In the genomic region with DNA sequence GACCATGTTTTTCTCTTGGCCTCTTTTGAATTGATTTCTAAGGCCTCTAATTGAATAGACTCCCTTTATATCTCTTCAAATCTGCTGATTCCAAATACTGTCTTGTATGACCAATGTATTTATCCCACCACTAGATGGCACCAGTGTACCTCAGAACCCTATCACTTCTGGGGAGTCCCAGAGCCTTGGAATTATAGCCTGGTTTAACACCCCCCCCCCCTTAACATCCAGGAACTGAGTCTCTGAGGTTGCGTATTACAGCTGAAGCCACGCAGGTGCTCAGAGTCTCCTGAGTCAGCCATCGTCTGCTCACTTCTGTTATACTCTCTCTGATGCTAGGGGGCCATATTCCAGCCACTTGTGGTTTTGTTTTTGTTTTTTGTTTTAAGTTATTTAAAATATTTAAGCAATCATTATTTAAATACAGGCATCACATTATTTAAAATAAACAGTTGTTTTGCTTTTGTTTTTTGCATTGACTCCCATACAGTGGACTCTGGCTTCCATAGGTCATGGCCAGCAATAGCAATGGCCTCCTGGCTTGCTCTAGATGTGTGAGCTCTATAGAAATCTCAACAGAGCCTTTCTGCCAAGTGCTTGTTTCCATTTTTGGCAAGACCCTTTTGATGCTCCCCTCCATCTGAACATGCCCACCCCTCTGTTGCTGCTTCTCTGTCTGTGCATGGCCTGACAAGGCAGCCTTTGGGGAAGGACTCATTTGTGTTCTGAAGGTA, we compare ENCODE assay signal across 9 mouse cellular contexts.
A peak's percentile ranks its signal among the peaks of the same experiment; 100 is the strongest.
DNase-seq lines count a peak whose midpoint lies in the region; ATAC-seq and TF ChIP-seq lines count a peak whose summit lies in the region.
"Had no signal": no experiment of that assay in that cellular context is flagged by ENCODE, and none has a peak within 500 bp of the region (broad histone marks: within the 10 kb centered on the region; RNA-seq: fewer than 3 reads in every experiment).

No protein-coding gene starts in this region.

- 29% methylated on average over 3 of the region's 3 CpGs for WGBS in intestine, embryonic 14.5 days
- WGBS in intestine, embryonic 16.5 days, result 42% methylated on average over 3 of the region's 3 CpGs
- 43% methylated on average over 3 of the region's 3 CpGs for WGBS in heart, embryonic 12.5 days
- WGBS in midbrain, embryonic 15.5 days, result 60% methylated on average over 3 of the region's 3 CpGs

- no peak overlapping the region for H3K9ac ChIP-seq in intestine, embryonic 14.5 days (ENCODE audit: low read length)
- no peak overlapping the region for H3K9ac ChIP-seq in intestine, embryonic 16.5 days (ENCODE audit: low read depth, low read length)
- no peak overlapping the region for H3K9ac ChIP-seq in CH12.LX (ENCODE audit: insufficient read depth, low read depth)
- no peak overlapping the region for H3K9ac ChIP-seq in heart, embryonic 12.5 days
- H3K9ac ChIP-seq in midbrain, embryonic 15.5 days, result no peak overlapping the region
- H3K9ac ChIP-seq: embryonic facial prominence, embryonic 12.5 days had no signal

- dilution Hi-C loops in CH12.LX (cut with MboI; ENCODE audit: extremely low pct_ligation_motif_present, extremely low pct_unique_long_range_greater_than_20kb, low sequenced_read_pairs), result no loop called here

- in situ Hi-C loops in CH12.LX (cut with MboI; ENCODE audit: low pct_ligation_motif_present, low pct_unique_long_range_greater_than_20kb, low sequenced_read_pairs), result loop anchor here (25.0 kb wide), 1 partner anchor 576 kb away; no protein-coding TSS in a partner anchor

- peak; percentile 59 to 88; a peak in 3 of 4 replicates for TF ChIP-seq CTCF in CH12.LX (conservative IDR thresholded peaks at IDR 0.05 in 1 of 2, IDR thresholded peaks at IDR 0.05 in 1 of 2; ENCODE audit: low read depth in 2 of 2, low read length in 2 of 2)

- no peaks in the 10 kb centered on the region for H3K79me2 ChIP-seq in CH12.LX (replicated peaks; ENCODE audit: control insufficient read depth, extremely low read depth, insufficient read depth, poor library complexity, severe bottlenecking)

- DNase-seq in intestine, embryonic 14.5 days (ENCODE audit: low spot score), result peak; percentile 62
- DNase-seq in CH12.LX (ENCODE audit: extremely low read depth), result peak; percentile 74
- DNase-seq in c-Kit-positive CD71-positive TER-119-positive erythroid progenitor cells, embryonic 14.5 days (ENCODE audit: low spot score), result peak; percentile 68
- DNase-seq in kidney, postnatal 4 days, result peak; percentile 16 to 37
- DNase-seq in gastrocnemius, adult 8-10 months (ENCODE audit: low spot score in 2 of 2), result no peak

- H3K27me3 ChIP-seq in intestine, embryonic 14.5 days (replicated peaks; ENCODE audit: control insufficient read depth, insufficient read depth, low read length), result no peaks in the 10 kb centered on the region
- no peaks in the 10 kb centered on the region for H3K27me3 ChIP-seq in intestine, embryonic 16.5 days (replicated peaks; ENCODE audit: control insufficient read depth, insufficient read depth, low read length)
- no peaks in the 10 kb centered on the region for H3K27me3 ChIP-seq in CH12.LX (replicated peaks)
- H3K27me3 ChIP-seq in heart, embryonic 12.5 days (replicated peaks), result no peaks in the 10 kb centered on the region
- no peaks in the 10 kb centered on the region for H3K27me3 ChIP-seq in midbrain, embryonic 15.5 days (replicated peaks)
- H3K27me3 ChIP-seq: embryonic facial prominence, embryonic 12.5 days had no signal

- H3K4me1 ChIP-seq in intestine, embryonic 14.5 days (replicated peaks; ENCODE audit: control insufficient read depth, insufficient read depth, low read length), result no peaks in the 10 kb centered on the region
- H3K4me1 ChIP-seq in intestine, embryonic 16.5 days (ENCODE audit: control insufficient read depth, insufficient read depth, low read length), result no peaks in the 10 kb centered on the region
- peaks cover 16 to 41% of the 10 kb centered on the region in 2 experiments; a peak in 3 of 4 replicates for H3K4me1 ChIP-seq in CH12.LX (ENCODE audit: control insufficient read depth in 1 of 2, insufficient read depth in 2 of 2)
- peaks cover 24% of the 10 kb centered on the region for H3K4me1 ChIP-seq in heart, embryonic 12.5 days (replicated peaks)
- no peaks in the 10 kb centered on the region for H3K4me1 ChIP-seq in midbrain, embryonic 15.5 days
- H3K4me1 ChIP-seq: embryonic facial prominence, embryonic 12.5 days had no signal

- no peak overlapping the region for H3K4me2 ChIP-seq in intestine, embryonic 14.5 days (ENCODE audit: low read length)
- no peak overlapping the region for H3K4me2 ChIP-seq in intestine, embryonic 16.5 days (ENCODE audit: low read depth, low read length)
- no peak overlapping the region for H3K4me2 ChIP-seq in CH12.LX (ENCODE audit: insufficient read depth, low read depth, poor library complexity, severe bottlenecking)
- H3K4me2 ChIP-seq in heart, embryonic 12.5 days, result no peak overlapping the region
- no peak overlapping the region for H3K4me2 ChIP-seq in midbrain, embryonic 15.5 days
- H3K4me2 ChIP-seq: embryonic facial prominence, embryonic 12.5 days had no signal

- ATAC-seq in intestine, embryonic 14.5 days (replicated peaks; ENCODE audit: low FRiP score, low TSS enrichment, low read depth), result peak; percentile 78
- ATAC-seq in intestine, embryonic 16.5 days, result no peak
- 0 out of 2 replicates have a peak, but pooled peaks have one; percentile 9 for ATAC-seq in heart, embryonic 12.5 days (ENCODE audit: insufficient number of reproducible peaks, low FRiP score)
- ATAC-seq in midbrain, embryonic 15.5 days (replicated peaks), result peak; percentile 74

- H3K27ac ChIP-seq in intestine, embryonic 14.5 days (ENCODE audit: low read depth), result no peak overlapping the region
- no peak overlapping the region for H3K27ac ChIP-seq in intestine, embryonic 16.5 days (ENCODE audit: low read length)
- H3K27ac ChIP-seq in CH12.LX (ENCODE audit: insufficient read depth, low read depth), result no peak overlapping the region
- H3K27ac ChIP-seq in heart, embryonic 12.5 days (ENCODE audit: poor library complexity, severe bottlenecking), result no peak overlapping the region
- H3K27ac ChIP-seq in midbrain, embryonic 15.5 days, result no peak overlapping the region
- H3K27ac ChIP-seq: embryonic facial prominence, embryonic 12.5 days had no signal

- no peak for TF ChIP-seq POLR2A in CH12.LX (IDR thresholded peaks at IDR 0.05; ENCODE audit: low read depth, low read length)

- no peak overlapping the region for H3K4me3 ChIP-seq in intestine, embryonic 14.5 days (ENCODE audit: low read depth, low read length)
- no peak overlapping the region for H3K4me3 ChIP-seq in intestine, embryonic 16.5 days (ENCODE audit: low read length)
- no peak overlapping the region for H3K4me3 ChIP-seq in CH12.LX (replicated peaks in 1 of 3; ENCODE audit: low read depth in 2 of 3, low read length in 2 of 3, poor library complexity in 1 of 3)
- no peak overlapping the region for H3K4me3 ChIP-seq in heart, embryonic 12.5 days
- H3K4me3 ChIP-seq in midbrain, embryonic 15.5 days, result no peak overlapping the region
- H3K4me3 ChIP-seq: embryonic facial prominence, embryonic 12.5 days had no signal

- H3K36me3 ChIP-seq in intestine, embryonic 14.5 days (ENCODE audit: control insufficient read depth, insufficient read depth, low read length), result no peaks in the 10 kb centered on the region
- no peaks in the 10 kb centered on the region for H3K36me3 ChIP-seq in intestine, embryonic 16.5 days (ENCODE audit: control insufficient read depth, insufficient read depth, low read length)
- peaks cover 4 to 18% of the 10 kb centered on the region in 2 experiments for H3K36me3 ChIP-seq in CH12.LX (replicated peaks in 1 of 2; ENCODE audit: control insufficient read depth in 1 of 2, insufficient read depth in 1 of 2, low read length in 1 of 2)
- H3K36me3 ChIP-seq in heart, embryonic 12.5 days, result no peaks in the 10 kb centered on the region
- no peaks in the 10 kb centered on the region for H3K36me3 ChIP-seq in midbrain, embryonic 15.5 days (replicated peaks)
- H3K36me3 ChIP-seq: embryonic facial prominence, embryonic 12.5 days had no signal

- TF ChIP-seq RAD21 in CH12.LX (IDR thresholded peaks at IDR 0.05; ENCODE audit: low read depth, low read length), result peak; percentile 89

- H3K9me3 ChIP-seq in intestine, embryonic 14.5 days (ENCODE audit: control insufficient read depth, low read length), result no peaks in the 10 kb centered on the region
- no peaks in the 10 kb centered on the region for H3K9me3 ChIP-seq in intestine, embryonic 16.5 days (ENCODE audit: control insufficient read depth, low read length)
- H3K9me3 ChIP-seq in CH12.LX (replicated peaks; ENCODE audit: low read length), result no peaks in the 10 kb centered on the region
- no peaks in the 10 kb centered on the region for H3K9me3 ChIP-seq in heart, embryonic 12.5 days (replicated peaks)
- no peaks in the 10 kb centered on the region for H3K9me3 ChIP-seq in midbrain, embryonic 15.5 days
- H3K9me3 ChIP-seq: embryonic facial prominence, embryonic 12.5 days had no signal

- no peak for TF ChIP-seq EP300 in CH12.LX (IDR thresholded peaks at IDR 0.05; ENCODE audit: low read length)

TF ChIP-seq in CH12.LX, 34 proteins besides CTCF, POLR2A, EP300 and RAD21:
- peak; percentile 10; the same call in 1 of the 2 replicates for TF ChIP-seq BHLHE40 (IDR thresholded peaks at IDR 0.05; ENCODE audit: low read depth, low read length)
- TF ChIP-seq UBTF (IDR thresholded peaks at IDR 0.05; ENCODE audit: low read depth, low read length), result no peak
- peak; percentile 55 for TF ChIP-seq ZC3H11A (IDR thresholded peaks at IDR 0.05; ENCODE audit: low read depth, low read length)
- TF ChIP-seq NRF1 (IDR thresholded peaks at IDR 0.05; ENCODE audit: low read depth, low read length), result no peak
- TF ChIP-seq SMC3 (IDR thresholded peaks at IDR 0.05; ENCODE audit: low read depth, low read length), result peak; percentile 79

Comparison
In these comparisons a context has a peak if more than half of its experiments do, and no peak if none do; other contexts are left out.
1. DNase-seq: peak in intestine, embryonic 14.5 days (single experiment), CH12.LX (single experiment), c-Kit-positive CD71-positive TER-119-positive erythroid progenitor cells, embryonic 14.5 days (single experiment) and kidney, postnatal 4 days (2 of 2); none in gastrocnemius, adult 8-10 months (0 of 2).